Mouse (Mus musculus) left cerebral cortex, adult 2 months (tissue): ENCODE data around the gene Vav1. TPM values are rescaled to one million over a fixed set of nuclear protein-coding genes. Genes with fewer than 3 reads are reported as not detected.
"Not testable (repeated sequence)": the region's sequence is repeated elsewhere in the genome, so short reads cannot be mapped to it uniquely, and the experiment has no call there.

Experiments
- DNase-seq, 2 experiments: peaks; one replicate each; pipeline ENCODE4 v3.0.0; 2021 to 2022; ENCODE audit warnings: low spot score in 2 of 2, mixed read lengths in 1 of 2; ENCODE audit errors: extremely low spot score in 1 of 2
- H3K27ac ChIP-seq: fragments of 200-600 bp; 2 replicates; pipeline ENCODE4 v1.8.1; 2022
- H3K4me3 ChIP-seq: fragments of 200-600 bp; 2 replicates; pipeline ENCODE4 v1.8.1; 2022
- CTCF ChIP-seq: fragments of 200-600 bp; IDR thresholded peaks from 2 replicates; pipeline ENCODE4 v1.8.1; 2022; ENCODE audit warnings: antibody characterized with exemption, mild to moderate bottlenecking, moderate library complexity
- intact Hi-C: fragments of 180-260 bp; cut with DNase I; formaldehyde crosslinking; loops from one replicate; pipeline ENCODE4 v1.15.1; 2025
- total RNA-seq, 2 experiments: library from RNA; stranded (reverse); gene quantifications; 2 replicates each; pipeline ENCODE4 v1.2.3; 2021

Gene Vav1
- total RNA-seq, 2 experiments from 2014 or later, result 3.1 to 3.5 TPM

- H3K27ac ChIP-seq, result peak overlapping the region; percentile 80
- no peak for TF ChIP-seq CTCF
- intact Hi-C loops, result loop anchor here (1.0 kb wide), 1 partner anchor 27 kb away; the partner anchor contains the start of gene Gpr108
Observed at GRCm38 (mm10) chr17:57275111-57275996, 3.5 kb upstream of the Vav1 start.

DNA sequence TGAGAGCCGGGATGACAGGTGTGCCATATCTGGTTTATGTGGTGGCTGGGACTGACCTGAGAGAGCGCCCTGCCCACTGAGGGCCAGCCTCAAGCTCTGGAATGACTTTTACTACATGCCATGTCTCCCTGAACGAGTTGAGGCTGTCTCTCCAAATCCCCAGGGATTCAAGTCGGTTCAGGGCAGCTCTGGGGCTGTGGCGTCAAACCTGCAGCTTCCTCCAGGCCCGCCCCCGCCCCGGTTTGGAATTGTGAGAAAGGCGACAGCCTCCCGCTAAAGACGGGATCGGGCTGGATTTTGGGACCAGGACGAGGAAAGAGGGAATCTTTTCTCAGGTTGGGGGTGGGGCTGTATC is 2.9 kb upstream of the Vav1 start:
- TF ChIP-seq CTCF, result no peak
- peak overlapping the region; percentile 69; the same call in 1 of the 2 replicates for H3K27ac ChIP-seq
- intact Hi-C loops, result loop anchor here (1.0 to 2.0 kb wide), 3 partner anchors 28 to 59 kb away; partner anchors contain the start of gene Gpr108
- no peak for DNase-seq
- H3K4me3 ChIP-seq, result peak overlapping the region; percentile 49

More at GRCm38 (mm10) chr17:57275111-57275996, 3.5 kb upstream of the Vav1 start:
- peak; percentile 60 to 62 for DNase-seq
- H3K4me3 ChIP-seq, result peak overlapping the region; percentile 49

- Histone ChIP-seq H3K27ac (peak overlapping the region; percentile 69; the same call in 1 of the 2 replicates), H3K4me3 (peak overlapping the region; percentile 49)
- intact Hi-C loops, result loop anchor here (2.0 kb wide), 2 partner anchors 58 kb away; no protein-coding TSS in a partner anchor
- peak; percentile 67 to 69 for DNase-seq
- peak; percentile 88 for TF ChIP-seq CTCF
Observed at GRCm38 (mm10) chr17:57276634-57277121, 2.2 kb upstream of the Vav1 start.

DNA sequence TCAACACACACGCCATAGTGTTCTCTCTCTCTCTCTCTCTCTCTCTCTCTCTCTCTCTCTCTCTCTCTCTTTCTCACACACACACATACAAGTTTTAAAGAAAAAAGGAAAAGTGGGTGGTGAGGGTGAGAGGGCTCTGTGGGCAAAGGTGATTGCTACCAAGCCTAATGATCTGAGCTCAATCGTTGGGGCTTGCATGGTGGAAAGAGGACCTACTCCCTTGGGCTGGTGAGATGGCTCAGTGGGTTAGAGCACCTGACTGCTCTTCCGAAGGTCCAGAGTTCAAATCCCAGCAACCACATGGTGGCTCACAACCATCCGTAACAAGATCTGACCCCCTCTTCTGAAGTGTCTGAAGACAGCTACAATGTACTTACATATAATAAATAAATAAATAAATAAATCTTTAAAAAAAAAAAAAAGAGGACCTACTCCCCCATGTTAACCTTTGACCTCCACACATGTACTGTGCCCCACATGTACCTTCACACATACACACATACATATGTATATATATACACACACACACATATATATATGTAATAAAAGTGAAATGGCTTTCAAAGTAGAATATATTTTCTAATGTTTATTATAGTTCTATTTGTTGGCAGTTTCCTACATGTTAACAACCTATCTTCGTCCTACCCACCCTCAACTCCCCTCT is 1.2 kb upstream of the Vav1 start:
- intact Hi-C loops, result loop anchor here (2.0 kb wide), 2 partner anchors 57 to 59 kb away; no protein-coding TSS in a partner anchor
- DNase-seq, H3K4me3 ChIP-seq, H3K27ac ChIP-seq: not testable (repeated sequence)

DNA sequence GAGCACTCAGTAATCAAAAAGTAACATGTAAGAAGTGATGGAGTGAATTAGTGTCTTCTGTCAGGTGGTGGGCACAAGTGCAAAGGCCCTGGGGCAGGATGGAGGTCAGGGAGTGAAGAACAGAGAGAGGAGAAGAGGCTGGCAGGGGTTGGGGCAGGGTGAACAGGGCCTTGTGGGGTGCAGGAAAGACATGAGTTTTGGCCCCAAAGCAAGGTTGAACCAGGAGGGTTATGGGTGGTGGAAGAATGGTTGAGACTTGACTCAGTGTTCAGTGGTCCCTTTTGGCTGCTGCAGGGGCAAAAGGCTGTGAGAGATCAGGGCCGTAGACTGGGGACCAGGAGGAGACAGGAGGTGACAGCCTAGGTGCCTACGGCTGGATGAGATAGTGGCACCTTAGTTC is 363 bp upstream of the Vav1 start:
- no peak for DNase-seq
- intact Hi-C loops, result no loop called here
- no peak for TF ChIP-seq CTCF
- no peak overlapping the region for H3K4me3 ChIP-seq
- no peak overlapping the region for H3K27ac ChIP-seq

GRCm38 (mm10) chr17:57279591-57280224 is 808 bp downstream of the Vav1 start:
- intact Hi-C loops, result no loop called here
- TF ChIP-seq CTCF, result no peak
- Histone ChIP-seq H3K4me3 (no peak overlapping the region), H3K27ac (no peak overlapping the region)
- DNase-seq, result no peak

GRCm38 (mm10) chr17:57280411-57280810 is 1.5 kb downstream of the Vav1 start:
- intact Hi-C loops, result no loop called here
- no peak for TF ChIP-seq CTCF
- DNase-seq, result no peak
- no peak overlapping the region for H3K27ac ChIP-seq
- no peak overlapping the region for H3K4me3 ChIP-seq

- Histone ChIP-seq H3K4me3 (no peak overlapping the region), H3K27ac (no peak overlapping the region)
- no peak for DNase-seq
- no peak for TF ChIP-seq CTCF
- intact Hi-C loops, result no loop called here
Observed at GRCm38 (mm10) chr17:57283906-57284305, 5.0 kb downstream of the Vav1 start.

DNA sequence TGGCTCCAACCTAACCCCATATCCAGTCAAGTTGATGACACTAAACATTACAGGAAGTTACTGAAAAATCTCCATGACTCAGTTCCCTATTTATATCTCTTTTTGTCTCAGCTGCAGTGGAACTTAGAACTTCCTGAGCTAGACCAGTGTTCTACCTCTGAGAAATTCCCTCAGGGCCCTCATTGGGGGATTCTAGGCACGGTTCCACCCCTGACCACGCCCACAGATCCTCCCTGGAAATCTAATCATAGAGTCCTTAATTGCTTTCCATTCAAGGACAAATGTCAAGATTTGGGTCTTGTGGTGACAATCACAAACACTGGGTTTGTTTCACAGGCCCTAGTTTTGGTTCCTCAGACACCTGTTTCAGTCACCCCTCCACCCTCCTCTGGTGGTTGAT is 6.2 kb downstream of the Vav1 start:
- intact Hi-C loops, result no loop called here
- no peak overlapping the region for H3K27ac ChIP-seq
- H3K4me3 ChIP-seq, result no peak overlapping the region
- no peak for DNase-seq
- TF ChIP-seq CTCF, result no peak

- no peak for DNase-seq
- TF ChIP-seq CTCF, result no peak
- Histone ChIP-seq H3K4me3 (no peak overlapping the region), H3K27ac (no peak overlapping the region)
- intact Hi-C loops, result no loop called here
Observed at GRCm38 (mm10) chr17:57286718-57287355, 7.9 kb downstream of the Vav1 start.

DNA sequence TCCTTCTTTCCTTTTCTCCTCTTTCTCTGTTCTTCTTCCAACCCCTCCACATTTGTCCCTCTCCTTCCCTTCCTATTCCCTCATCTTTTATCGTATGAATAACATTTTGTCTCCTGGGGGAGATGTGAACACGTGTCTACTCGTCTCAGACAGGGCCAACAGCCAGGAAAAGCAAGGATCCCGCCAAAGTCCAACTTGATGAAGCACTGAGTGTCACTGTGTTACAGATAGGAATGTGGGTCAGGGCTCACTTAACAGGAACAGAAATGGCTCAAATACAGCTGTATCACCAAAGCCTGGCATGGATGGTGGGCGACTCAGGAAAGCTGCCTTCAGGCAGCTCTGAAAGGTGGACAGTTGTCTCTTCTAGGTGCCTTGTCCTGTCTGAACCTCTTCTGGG is 10.4 kb downstream of the Vav1 start:
- Histone ChIP-seq H3K4me3 (no peak overlapping the region), H3K27ac (no peak overlapping the region)
- intact Hi-C loops, result no loop called here
- TF ChIP-seq CTCF, result no peak
- DNase-seq, result no peak
